Mouse (Mus musculus): ENCODE results near the gene Itpr2.

Itpr2 gene

GRCm38 (mm10) chr6:146222403-146223063, 279.5 kb downstream of the Itpr2 start:
- peak; percentile 31 for DNase-seq (ENCODE audit: low read depth, low spot score)

- DNase-seq (ENCODE audit: low read depth, low spot score) = peak; percentile 45
Measured at GRCm38 (mm10) chr6:146221371-146222336, 280.4 kb downstream of the Itpr2 start.

DNA sequence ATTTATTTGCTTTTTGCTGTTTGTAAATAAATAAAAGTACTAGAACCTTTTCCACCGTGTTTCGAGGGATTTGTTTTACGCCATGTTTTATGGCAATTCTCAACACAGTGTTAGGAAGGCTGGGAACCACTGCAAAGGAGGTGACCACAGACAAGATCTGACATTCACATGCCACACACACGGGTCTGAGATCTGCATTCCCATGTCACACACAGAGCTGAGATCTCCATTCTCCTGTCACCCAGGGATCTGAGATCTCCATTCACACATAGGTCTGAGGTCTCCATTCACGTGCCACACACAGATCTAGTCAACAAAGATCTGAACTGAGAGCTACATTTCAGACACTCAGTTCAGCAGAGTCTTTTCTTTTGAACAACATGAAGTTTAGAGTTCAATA, 282.0 kb downstream of the Itpr2 start:
- peak; percentile 34 for DNase-seq (ENCODE audit: low read depth, low spot score)

DNA sequence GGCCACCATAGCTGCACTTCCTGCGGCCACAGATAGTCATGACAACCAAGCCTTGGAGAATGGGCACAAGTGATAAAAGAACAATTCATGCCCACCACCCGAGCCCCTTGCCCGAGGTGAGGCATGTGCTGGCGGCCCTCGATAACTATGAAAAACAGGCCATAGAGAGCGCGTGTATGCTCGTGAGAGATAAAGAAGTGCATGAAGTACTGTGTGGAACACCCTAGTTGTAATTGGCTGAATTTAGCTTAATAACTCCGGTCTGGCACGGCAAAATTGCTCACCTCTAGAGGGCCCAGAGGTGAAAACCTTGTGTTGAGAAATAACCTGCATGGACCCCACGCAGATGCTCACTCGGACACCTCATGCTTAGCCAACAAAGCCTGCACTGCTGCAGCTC, 282.5 kb downstream of the Itpr2 start:
- DNase-seq (ENCODE audit: low read depth, low spot score) = peak; percentile 75

GRCm38 (mm10) chr6:146215302-146215701, 286.7 kb downstream of the Itpr2 start:
- no peak for DNase-seq (ENCODE audit: low read depth, low spot score)

DNA sequence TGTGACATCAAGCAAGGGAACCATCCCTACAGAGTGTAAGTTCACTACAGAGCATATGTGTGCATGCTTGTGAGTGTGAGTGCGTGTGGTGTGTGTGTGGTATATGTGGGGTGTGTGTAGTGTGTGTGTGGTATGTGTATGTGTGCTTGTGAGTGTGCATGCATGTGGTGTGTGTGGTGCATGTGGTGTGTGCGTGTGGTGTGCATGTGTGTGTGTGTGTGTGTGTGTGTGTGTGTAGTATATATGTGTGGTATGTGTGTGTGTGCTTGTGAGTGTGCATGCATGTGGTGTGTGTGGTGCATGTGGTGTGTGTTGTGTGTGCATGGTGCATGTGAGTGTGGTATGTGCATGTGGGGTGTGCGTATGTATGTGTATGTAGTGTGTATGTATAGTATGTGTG, 289.7 kb downstream of the Itpr2 start:
- no peak for DNase-seq (ENCODE audit: low read depth, low spot score)

- DNase-seq (ENCODE audit: low read depth, low spot score) = no peak
Measured at GRCm38 (mm10) chr6:146211233-146211632, 290.8 kb downstream of the Itpr2 start.

- no peak for DNase-seq (ENCODE audit: low read depth, low spot score)
Measured at GRCm38 (mm10) chr6:146208983-146209382, 293.0 kb downstream of the Itpr2 start.

GRCm38 (mm10) chr6:146207204-146207959, 294.6 kb downstream of the Itpr2 start:
- DNase-seq (ENCODE audit: low read depth, low spot score) = no peak

DNA sequence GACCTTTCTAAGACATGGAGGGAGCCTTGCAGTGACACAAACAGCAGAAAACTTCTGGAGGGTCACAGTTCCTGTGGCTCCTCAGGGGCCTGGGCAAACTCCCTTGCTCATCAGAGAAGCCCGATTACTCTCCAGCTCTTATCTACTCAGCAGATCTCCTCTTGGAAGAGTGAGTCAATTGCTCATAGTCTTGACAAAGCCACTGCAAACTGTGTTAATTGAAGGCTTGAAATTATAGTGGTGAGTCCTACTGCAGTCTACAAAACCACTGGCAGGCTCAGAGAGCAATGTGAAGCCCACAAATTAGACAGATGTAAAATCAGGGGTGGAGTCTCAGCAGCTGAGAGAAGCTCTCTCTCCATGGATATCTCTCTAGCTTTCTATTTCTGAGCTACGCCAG, 296.9 kb downstream of the Itpr2 start:
- DNase-seq (ENCODE audit: low read depth, low spot score) = no peak

- no peak for DNase-seq (ENCODE audit: low read depth, low spot score)
Measured at GRCm38 (mm10) chr6:146204470-146204869, 297.6 kb downstream of the Itpr2 start.

- DNase-seq (ENCODE audit: low read depth, low spot score) = no peak
Measured at GRCm38 (mm10) chr6:146197868-146198379, 304.1 kb downstream of the Itpr2 start.

DNA sequence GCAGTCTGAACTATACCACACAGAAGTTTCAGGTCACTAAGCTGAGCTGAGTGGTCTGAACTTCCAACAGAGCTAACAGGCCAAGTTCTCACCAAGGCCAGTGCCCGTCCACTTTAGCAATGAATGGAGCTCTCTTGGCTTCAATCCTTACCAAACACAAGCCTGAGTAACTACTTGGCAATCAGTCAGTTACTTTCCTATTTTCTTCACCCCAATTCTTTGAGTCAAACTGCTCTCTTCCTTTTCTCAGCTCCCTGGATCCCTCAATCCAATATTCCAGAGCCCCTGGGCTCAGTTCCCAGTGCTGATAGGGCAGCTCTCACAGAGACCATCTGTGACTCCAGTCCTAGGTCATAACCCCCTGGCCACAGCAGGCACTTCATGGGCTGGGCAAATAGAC, 305.3 kb downstream of the Itpr2 start:
- no peak for DNase-seq (ENCODE audit: low read depth, low spot score)

DNA sequence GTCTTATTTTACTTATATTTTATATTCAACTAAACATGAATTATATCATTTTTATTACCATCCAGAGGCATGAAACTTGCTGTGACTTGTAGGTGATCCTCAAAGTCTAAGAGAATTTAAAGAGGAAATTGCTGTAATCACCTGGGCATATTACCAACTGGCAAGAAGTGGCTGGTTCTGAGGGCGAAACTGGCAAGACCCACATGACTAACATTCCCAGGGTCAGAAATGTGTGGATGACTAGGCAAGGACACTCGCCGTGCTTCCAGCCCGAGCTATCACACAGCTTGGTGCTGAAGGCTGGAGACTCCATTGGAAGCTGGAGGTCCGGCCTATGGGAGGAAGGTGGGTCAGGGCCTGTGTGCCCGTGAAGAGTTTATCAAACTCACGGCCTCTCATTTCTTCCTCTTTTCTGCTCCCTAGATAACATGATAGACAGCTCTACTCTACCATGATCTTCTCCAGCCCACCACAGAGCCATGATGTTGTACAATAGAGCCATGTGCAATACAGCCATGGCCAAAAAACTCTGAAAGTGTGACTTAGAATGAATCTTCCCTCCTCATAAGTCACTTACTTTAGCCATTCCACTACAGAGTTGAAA, 306.1 kb downstream of the Itpr2 start:
- DNase-seq (ENCODE audit: low read depth, low spot score) = no peak

DNA sequence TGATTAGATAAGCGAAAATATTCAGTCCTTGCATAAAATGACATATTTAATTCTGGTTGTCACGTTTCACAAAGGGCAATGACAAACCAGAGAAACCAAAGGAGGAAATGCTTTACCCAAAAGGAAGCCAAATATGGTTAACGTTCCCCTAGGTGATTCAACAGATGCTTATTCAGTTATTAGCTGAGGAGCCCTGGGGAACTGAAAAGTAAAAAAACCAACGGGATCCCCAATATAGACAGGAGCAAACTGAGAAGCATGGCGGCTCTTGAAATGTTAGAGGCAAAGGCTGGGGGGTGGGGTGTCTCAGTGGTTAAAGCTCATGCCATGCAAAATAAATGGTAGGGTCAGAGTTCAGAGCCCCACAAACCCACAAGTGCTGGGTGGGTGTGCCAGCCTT, 310.1 kb downstream of the Itpr2 start:
- DNase-seq (ENCODE audit: low read depth, low spot score) = no peak

DNA sequence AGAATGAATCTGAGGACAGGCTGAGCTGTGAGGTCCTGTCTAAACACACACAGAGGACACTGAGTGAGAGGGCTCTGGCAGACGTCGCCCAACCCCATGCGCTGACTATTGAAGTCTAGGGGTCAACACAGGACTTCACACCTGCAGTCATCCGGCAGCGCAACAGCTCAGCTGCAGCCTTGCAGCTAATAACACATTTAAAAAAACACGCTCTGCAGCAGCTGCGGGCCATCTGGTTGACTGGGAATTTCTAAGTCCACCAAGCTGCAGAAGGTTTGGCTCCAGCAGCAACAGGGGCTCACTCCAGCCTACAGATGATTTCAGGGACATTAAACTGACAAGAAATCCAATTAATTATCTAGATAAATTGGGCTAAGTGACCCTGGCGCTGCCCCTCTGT, 312.0 kb downstream of the Itpr2 start:
- no peak for DNase-seq (ENCODE audit: low read depth, low spot score)

DNA sequence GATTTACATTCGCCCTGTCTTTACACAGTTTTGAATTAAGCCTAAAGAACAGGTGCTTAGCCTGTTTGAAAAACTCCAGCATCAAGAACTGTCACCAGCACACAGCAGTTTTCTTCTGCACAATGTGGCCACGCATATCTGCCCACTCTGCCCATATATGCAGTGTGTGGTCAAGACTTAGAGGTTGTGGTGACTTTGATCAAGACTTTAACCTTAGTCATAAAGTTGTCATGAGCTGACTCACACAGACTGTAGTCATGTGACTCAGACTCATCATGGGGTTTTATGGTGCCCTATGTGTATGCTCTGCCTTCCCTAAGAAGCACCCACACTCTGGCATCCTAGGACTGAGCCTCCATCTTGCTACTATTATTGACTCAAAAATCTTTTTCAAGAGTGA, 316.5 kb downstream of the Itpr2 start:
- DNase-seq (ENCODE audit: low read depth, low spot score) = no peak

- DNase-seq (ENCODE audit: low read depth, low spot score) = no peak
Measured at GRCm38 (mm10) chr6:146184771-146185170, 317.3 kb downstream of the Itpr2 start.

GRCm38 (mm10) chr6:146174644-146175250, 327.3 kb downstream of the Itpr2 start:
- no peak for DNase-seq (ENCODE audit: low read depth, low spot score)

- DNase-seq (ENCODE audit: low read depth, low spot score) = no peak
Measured at GRCm38 (mm10) chr6:146170603-146171051, 331.4 kb downstream of the Itpr2 start.

DNA sequence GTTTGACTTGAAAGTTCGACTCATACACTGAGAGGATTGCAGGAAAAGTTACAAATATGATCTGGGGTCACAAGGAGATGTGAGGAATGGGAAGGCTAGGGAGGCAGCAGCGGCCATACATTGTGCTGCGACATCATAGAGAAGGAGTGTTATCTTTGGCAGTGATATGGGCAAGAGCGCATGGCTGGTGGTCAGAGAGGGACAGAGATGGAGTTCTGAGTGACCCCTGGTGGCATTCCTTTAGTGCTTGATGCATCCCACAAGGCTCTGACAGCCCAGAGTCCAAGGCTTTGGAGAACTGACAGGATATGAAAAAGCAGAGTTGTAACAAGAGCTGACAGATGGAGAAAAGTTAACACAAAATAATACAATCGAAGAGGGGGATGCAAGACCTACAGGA, 334.8 kb downstream of the Itpr2 start:
- DNase-seq (ENCODE audit: low read depth, low spot score) = no peak
